Mouse (Mus musculus) heart, postnatal 0 days (tissue): ENCODE measurements at regions not wholly inside any gene's neighbourhood (a gene's known extent, or its start where the extent isn't known, plus 50 kb on each side); places are given as distances from the start of the nearest gene placed in this dataset.

Experiments used
- ATAC-seq: fragments of 200-750 bp; cut with Nextera tagmentation; 2 replicates; pipeline ENCODE4 v1.8.0; 2017; ENCODE audit warnings: low read depth, moderate number of reproducible peaks, moderate library complexity; ENCODE audit not compliant: insufficient read depth
- DNase-seq: peaks from one replicate; pipeline ENCODE4 v3.0.0-alpha.2; 2016; ENCODE audit warnings: low spot score
- H3K27ac ChIP-seq: fragments of 300-500 bp; sonication (generic); 2 replicates; pipeline ENCODE4 v1.5.1; 2014; ENCODE audit warnings: low read depth, mild to moderate bottlenecking
- H3K27me3 ChIP-seq: fragments of 300-500 bp; sonication (generic); 2 replicates; pipeline ENCODE4 v1.6.1; 2014; ENCODE audit warnings: low read length, mixed read lengths; ENCODE audit not compliant: control insufficient read depth, insufficient read depth
- H3K36me3 ChIP-seq: fragments of 300-500 bp; sonication (generic); replicated peaks from 2 replicates; pipeline ENCODE4 v1.6.1; 2014; ENCODE audit warnings: low read length, mixed read lengths; ENCODE audit not compliant: control insufficient read depth, insufficient read depth
- H3K4me1 ChIP-seq: fragments of 300-500 bp; sonication (generic); 2 replicates; pipeline ENCODE4 v1.6.1; 2014; ENCODE audit warnings: antibody characterized with exemption; ENCODE audit not compliant: control insufficient read depth, insufficient read depth
- H3K4me2 ChIP-seq: fragments of 300-500 bp; sonication (generic); 2 replicates; pipeline ENCODE4 v1.6.1; 2014; ENCODE audit warnings: low read depth, mild to moderate bottlenecking, low read length, moderate library complexity
- H3K4me3 ChIP-seq: fragments of 300-500 bp; sonication (generic); 2 replicates; pipeline ENCODE4 v1.5.1; 2014; ENCODE audit warnings: low read depth, low read length
- H3K9ac ChIP-seq: fragments of 300-500 bp; sonication (generic); replicated peaks from 2 replicates; pipeline ENCODE4 v1.6.1; 2014; ENCODE audit warnings: low read depth, low read length, mixed read lengths
- H3K9me3 ChIP-seq: fragments of 300-500 bp; sonication (generic); replicated peaks from 2 replicates; pipeline ENCODE4 v1.6.1; 2016; ENCODE audit warnings: low read length; ENCODE audit not compliant: control insufficient read depth
- CTCF ChIP-seq: IDR thresholded peaks from 2 replicates; pipeline ENCODE4 v1.5.1; 2016; ENCODE audit warnings: antibody characterized with exemption, control low read depth, low read depth
- EP300 ChIP-seq: IDR thresholded peaks from 2 replicates; pipeline ENCODE4 v1.6.1; 2016; ENCODE audit warnings: antibody characterized with exemption, low read depth
- WGBS: fragments of 180-500 bp; shearing (Covaris S2); extraction: QIAGEN DNeasy Blood & Tissue Kit; methylation state at CpG from one replicate; pipeline ENCODE4 v1.1.7; 2014; 5-methylcytosine and 5-hydroxymethylcytosine counted together

DNA sequence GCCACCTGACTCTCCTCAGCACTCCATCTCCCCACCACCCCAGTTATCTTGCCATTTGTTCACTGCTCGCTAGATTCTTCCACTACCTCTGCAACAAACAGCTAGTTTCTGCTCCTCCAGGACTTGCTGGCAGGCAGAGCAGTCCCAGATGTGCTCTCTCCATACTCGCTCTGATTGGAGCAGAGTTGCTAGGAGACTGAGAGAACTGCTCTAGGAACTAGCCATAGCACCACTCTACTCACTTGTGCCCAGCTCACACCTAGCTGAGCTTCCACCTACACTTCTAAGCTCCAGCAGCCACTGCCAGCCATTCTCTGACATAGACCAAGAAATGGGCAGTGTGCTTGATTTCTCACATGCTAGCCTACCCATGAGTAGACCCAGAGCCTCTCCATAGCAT is 230.6 kb upstream of the Sema3a start:
- H3K9ac ChIP-seq: no peak overlapping the region
- H3K4me3 ChIP-seq: no peak overlapping the region
- H3K4me2 ChIP-seq: no peak overlapping the region
- H3K9me3 ChIP-seq: no peaks in the 10 kb centered on the region
- no peaks in the 10 kb centered on the region for H3K4me1 ChIP-seq
- no peaks in the 10 kb centered on the region for H3K27me3 ChIP-seq
- no peaks in the 10 kb centered on the region for H3K36me3 ChIP-seq
- ATAC-seq (no peak), DNase-seq (no peak)
- WGBS: 55% methylated on average over 2 of the region's 2 CpGs
- H3K27ac ChIP-seq: no peak overlapping the region
- TF ChIP-seq CTCF: no peak
- no peak for TF ChIP-seq EP300

DNA sequence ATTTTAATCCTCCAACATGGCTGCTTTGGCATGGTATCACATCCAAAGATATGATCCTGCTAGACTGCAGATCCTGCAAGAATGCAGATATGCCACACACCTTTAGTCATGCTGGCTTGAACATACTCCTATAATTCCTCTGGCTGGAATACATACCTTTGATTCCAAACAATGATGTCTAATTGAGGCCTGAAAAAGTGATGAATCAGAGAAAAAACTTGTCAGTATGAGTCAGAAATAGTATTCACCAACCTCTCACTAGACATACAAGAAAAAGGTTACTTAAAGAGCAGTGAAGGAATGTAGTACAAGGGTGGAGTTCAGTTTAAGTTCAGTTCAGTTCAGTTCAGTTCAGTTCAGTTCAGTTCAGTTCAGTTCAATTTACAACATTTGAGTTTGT is 214.5 kb upstream of the Sema3a start:
- H3K9ac ChIP-seq: no peak overlapping the region
- H3K4me2 ChIP-seq: no peak overlapping the region
- no peaks in the 10 kb centered on the region for H3K27me3 ChIP-seq
- TF ChIP-seq CTCF (no peak), EP300 (no peak)
- no peaks in the 10 kb centered on the region for H3K9me3 ChIP-seq
- no peaks in the 10 kb centered on the region for H3K36me3 ChIP-seq
- no peaks in the 10 kb centered on the region for H3K4me1 ChIP-seq
- no peak overlapping the region for H3K27ac ChIP-seq
- no peak for DNase-seq
- ATAC-seq: no peak
- H3K4me3 ChIP-seq: no peak overlapping the region

DNA sequence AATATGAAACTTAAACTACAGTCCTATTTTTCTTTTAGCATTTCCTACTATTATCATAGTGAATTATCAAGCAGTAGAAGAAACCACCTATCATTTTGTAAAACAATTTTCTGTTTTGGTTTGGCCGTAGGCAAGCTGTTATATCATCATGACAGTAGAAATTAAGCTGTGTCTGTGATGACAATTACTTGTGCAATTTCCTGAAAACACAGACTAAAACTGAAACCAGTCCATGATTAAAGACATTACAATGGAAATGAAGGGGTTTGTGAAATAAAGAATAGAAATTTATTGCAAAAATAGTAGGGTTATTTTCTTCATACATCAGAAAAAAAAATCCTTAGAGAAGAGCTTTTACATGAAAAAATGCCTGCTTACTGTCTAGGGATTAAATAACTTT is 210.8 kb upstream of the Sema3a start:
- H3K27ac ChIP-seq: no peak overlapping the region
- H3K9ac ChIP-seq: no peak overlapping the region
- H3K4me1 ChIP-seq: no peaks in the 10 kb centered on the region
- DNase-seq (no peak), ATAC-seq (no peak)
- WGBS: 53% methylated on average over 1 of the region's 1 CpGs
- TF ChIP-seq EP300 (no peak), CTCF (no peak)
- no peaks in the 10 kb centered on the region for H3K9me3 ChIP-seq
- H3K36me3 ChIP-seq: no peaks in the 10 kb centered on the region
- H3K4me2 ChIP-seq: no peak overlapping the region
- H3K4me3 ChIP-seq: no peak overlapping the region
- H3K27me3 ChIP-seq: no peaks in the 10 kb centered on the region

DNA sequence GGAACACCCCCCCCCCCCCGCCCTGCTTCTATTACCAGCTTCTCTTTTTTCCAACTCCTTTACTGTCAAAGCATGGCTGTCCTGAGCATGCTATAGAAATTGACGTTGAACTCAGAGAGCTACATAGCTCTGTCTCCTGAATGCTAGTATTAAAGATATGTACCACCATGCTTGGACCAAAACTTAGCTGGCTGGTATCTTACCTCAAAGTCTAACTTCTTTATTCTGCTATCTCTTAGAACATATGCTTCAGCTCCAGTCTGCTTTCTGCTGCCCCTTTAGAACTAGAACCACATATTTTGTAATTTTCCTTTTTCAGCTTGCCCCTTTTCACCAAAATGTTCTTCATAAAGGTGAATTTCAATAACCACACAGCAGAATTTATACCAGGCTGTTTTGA is 205.9 kb upstream of the Sema3a start:
- H3K36me3 ChIP-seq: no peaks in the 10 kb centered on the region
- DNase-seq (no peak), ATAC-seq (no peak)
- no peak overlapping the region for H3K9ac ChIP-seq
- WGBS: 66% methylated on average over 2 of the region's 2 CpGs
- TF ChIP-seq EP300 (no peak), CTCF (no peak)
- H3K4me1 ChIP-seq: no peaks in the 10 kb centered on the region
- no peaks in the 10 kb centered on the region for H3K27me3 ChIP-seq
- no peaks in the 10 kb centered on the region for H3K9me3 ChIP-seq
- H3K4me3 ChIP-seq: no peak overlapping the region
- no peak overlapping the region for H3K4me2 ChIP-seq
- H3K27ac ChIP-seq: no peak overlapping the region

DNA sequence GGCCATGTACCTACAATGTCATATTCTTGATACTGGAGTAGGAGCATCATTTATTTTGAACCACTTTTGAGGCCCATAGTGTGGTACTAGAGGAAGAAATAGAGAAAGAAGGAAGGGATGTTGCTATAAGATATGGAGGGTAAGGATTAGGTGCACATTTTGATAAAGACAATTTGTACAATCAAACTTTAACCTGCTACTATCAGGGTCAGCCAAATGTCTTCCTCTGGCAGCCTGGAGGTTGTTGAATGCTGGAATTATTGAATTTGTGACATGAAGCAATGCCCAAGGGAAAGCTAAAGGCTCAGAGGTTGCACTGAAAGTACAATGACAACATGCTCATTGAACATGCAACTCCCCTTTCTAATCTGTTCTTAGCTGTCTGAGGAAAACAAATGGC is 202.3 kb upstream of the Sema3a start:
- Histone ChIP-seq H3K4me3 (no peak overlapping the region), H3K4me1 (no peaks in the 10 kb centered on the region), H3K9ac (no peak overlapping the region), H3K4me2 (no peak overlapping the region), H3K27ac (no peak overlapping the region), H3K27me3 (no peaks in the 10 kb centered on the region), H3K36me3 (no peaks in the 10 kb centered on the region), H3K9me3 (no peaks in the 10 kb centered on the region)
- DNase-seq: no peak
- no peak for ATAC-seq
- no peak for TF ChIP-seq CTCF

DNA sequence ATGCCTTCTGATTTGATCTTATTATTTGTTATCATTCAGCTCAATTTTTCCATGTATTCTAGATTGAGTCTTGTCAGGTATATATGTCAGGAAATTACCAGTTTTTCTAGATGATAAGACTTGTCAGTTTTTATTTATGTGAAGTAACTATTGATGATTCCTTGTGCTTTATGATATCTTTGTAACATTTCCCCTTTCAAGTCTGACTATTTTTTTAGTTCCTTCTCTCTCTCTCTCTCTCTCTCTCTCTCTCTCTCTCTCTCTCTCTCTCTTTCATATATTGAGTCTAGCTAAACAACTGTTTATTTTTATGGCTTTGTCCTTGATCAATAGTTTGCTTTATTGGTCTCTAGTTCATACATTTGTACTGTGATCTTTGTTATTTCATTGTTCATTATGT is 199.7 kb upstream of the Sema3a start:
- DNase-seq (no peak), ATAC-seq (no peak)
- no peaks in the 10 kb centered on the region for H3K27me3 ChIP-seq
- H3K27ac ChIP-seq: no peak overlapping the region
- H3K9ac ChIP-seq: no peak overlapping the region
- no peaks in the 10 kb centered on the region for H3K36me3 ChIP-seq
- H3K4me3 ChIP-seq: no peak overlapping the region
- no peak overlapping the region for H3K4me2 ChIP-seq
- H3K9me3 ChIP-seq: no peaks in the 10 kb centered on the region
- no peaks in the 10 kb centered on the region for H3K4me1 ChIP-seq
- TF ChIP-seq EP300 (no peak), CTCF (no peak)
